Mouse (Mus musculus) skeletal muscle tissue, adult 2 months (tissue): ENCODE measurements around the gene Mmp19.

ENCODE experiments used
- DNase-seq: peaks from one replicate; pipeline ENCODE4 v3.0.0-alpha.2; 2012; ENCODE audit warnings: low read depth, low spot score

The Mmp19 gene

GRCm38 (mm10) chr10:128790398-128791124 is at the start of gene Mmp19:
Gene Mmp19, plus strand, starts transcription at chr10:128790910.
- DNase-seq: no peak

- no peak for DNase-seq
These were observed 48.1 kb upstream of the Mmp19 start for GRCm38 (mm10) chr10:128742616-128743015.

GRCm38 (mm10) chr10:128743235-128743634 is 47.5 kb upstream of the Mmp19 start:
- no peak for DNase-seq

- DNase-seq: peak; percentile 61
These were observed 46.9 kb upstream of the Mmp19 start for GRCm38 (mm10) chr10:128743791-128744191.

GRCm38 (mm10) chr10:128744211-128744610 is 46.5 kb upstream of the Mmp19 start:
- no peak for DNase-seq

GRCm38 (mm10) chr10:128744680-128745601 is 45.8 kb upstream of the Mmp19 start, which contains the start of gene Dgka:
Gene Dgka, minus strand, starts transcription at chr10:128744855.
- DNase-seq: no peak

GRCm38 (mm10) chr10:128745946-128746613 is 44.6 kb upstream of the Mmp19 start:
- DNase-seq: peak; percentile 40

- no peak for DNase-seq
These were observed 43.6 kb upstream of the Mmp19 start for GRCm38 (mm10) chr10:128746972-128747645.

- DNase-seq: peak; percentile 80
These were observed 43.0 kb upstream of the Mmp19 start, which contains the start of gene Pym1 for GRCm38 (mm10) chr10:128747646-128748251. Gene Pym1, plus strand, starts transcription at chr10:128747889.

- peak; percentile 88 for DNase-seq
These were observed 42.4 kb upstream of the Mmp19 start for GRCm38 (mm10) chr10:128748252-128748864.

- DNase-seq: no peak
These were observed 17.8 kb upstream of the Mmp19 start for GRCm38 (mm10) chr10:128772895-128773294.

- DNase-seq: no peak
These were observed 17.0 kb upstream of the Mmp19 start for GRCm38 (mm10) chr10:128773685-128774084.

GRCm38 (mm10) chr10:128778441-128778840 is 12.3 kb upstream of the Mmp19 start:
- no peak for DNase-seq

GRCm38 (mm10) chr10:128779011-128779795 is 11.5 kb upstream of the Mmp19 start:
- DNase-seq: peak; percentile 91

- no peak for DNase-seq
These were observed 10.5 kb upstream of the Mmp19 start for GRCm38 (mm10) chr10:128780200-128780599.

- DNase-seq: no peak
These were observed 1.3 kb downstream of the Mmp19 start for GRCm38 (mm10) chr10:128792041-128792440.

GRCm38 (mm10) chr10:128793258-128793657 is 2.5 kb downstream of the Mmp19 start:
- DNase-seq: no peak

- no peak for DNase-seq
These were observed 3.7 kb downstream of the Mmp19 start for GRCm38 (mm10) chr10:128794391-128794790.

GRCm38 (mm10) chr10:128795581-128795980 is 4.9 kb downstream of the Mmp19 start:
- DNase-seq: no peak

GRCm38 (mm10) chr10:128798676-128799075 is 8.0 kb downstream of the Mmp19 start:
- no peak for DNase-seq
